Mouse (Mus musculus) liver, embryonic 16.5 days (tissue): ENCODE measurements around the gene Cdh24. TPM values are rescaled to one million over a fixed set of nuclear protein-coding genes. Genes with fewer than 3 reads are reported as not detected.
A peak's percentile ranks its signal among the peaks of the same experiment; 100 is the strongest.

Experiments
- ATAC-seq: fragments of 200-750 bp; cut with Nextera tagmentation; 2 replicates; pipeline ENCODE4 v1.8.0; 2017; ENCODE audit warnings: low read depth, mild to moderate bottlenecking, moderate number of reproducible peaks, moderate library complexity
- H3K27ac ChIP-seq: fragments of 300-500 bp; sonication (generic); 2 replicates; pipeline ENCODE4 v1.5.1; 2014; ENCODE audit warnings: mild to moderate bottlenecking, low read length
- H3K27me3 ChIP-seq: fragments of 300-500 bp; sonication (generic); 2 replicates; pipeline ENCODE4 v1.6.1; 2014; ENCODE audit warnings: low read depth, low read length, mixed read lengths; ENCODE audit not compliant: control insufficient read depth, insufficient read depth
- H3K36me3 ChIP-seq: fragments of 300-500 bp; sonication (generic); 2 replicates; pipeline ENCODE4 v1.6.1; 2014; ENCODE audit warnings: mild to moderate bottlenecking; ENCODE audit not compliant: control insufficient read depth, insufficient read depth
- H3K4me1 ChIP-seq: fragments of 300-500 bp; sonication (generic); 2 replicates; pipeline ENCODE4 v1.6.1; 2014; ENCODE audit warnings: low read depth, low read length, mixed read lengths; ENCODE audit not compliant: control insufficient read depth
- H3K4me2 ChIP-seq: fragments of 300-500 bp; sonication (generic); 2 replicates; pipeline ENCODE4 v1.6.1; 2014; ENCODE audit warnings: low read depth, low read length, mixed read lengths
- H3K4me3 ChIP-seq: fragments of 300-500 bp; sonication (generic); 2 replicates; pipeline ENCODE4 v1.5.1; 2014; ENCODE audit warnings: low read depth, mild to moderate bottlenecking, low read length
- H3K9ac ChIP-seq: fragments of 300-500 bp; sonication (generic); 2 replicates; pipeline ENCODE4 v1.6.1; 2014; ENCODE audit warnings: low read depth, low read length
- H3K9me3 ChIP-seq: fragments of 300-500 bp; sonication (generic); replicated peaks from 2 replicates; pipeline ENCODE4 v1.6.1; 2016; ENCODE audit warnings: low read length; ENCODE audit not compliant: control insufficient read depth
- WGBS: fragments of 180-500 bp; shearing (Covaris S2); extraction: QIAGEN DNeasy Blood & Tissue Kit; methylation state at CpG from one replicate; pipeline ENCODE4 v1.1.7; 2014; ENCODE audit not compliant: insufficient replicate concordance; 5-methylcytosine and 5-hydroxymethylcytosine counted together
- microRNA counts: library from miRNA; unstranded; fragments of <30 nt; microRNA quantifications from one replicate; lab custom pipeline; 2016
- microRNA-seq: library from miRNA; unstranded; fragments of <30 nt; microRNA quantifications from one replicate; pipeline ENCODE4, GENCODE M21; 2016
- polyA plus RNA-seq: library from polyadenylated mRNA; unstranded; fragments of >200 nt; fragmentation: Nextera tagmentation; extraction: Ambion mirVana; gene quantifications from 2 replicates; pipeline ENCODE4 v1.2.1, GENCODE M21; 2015

The Cdh24 gene
- polyA plus RNA-seq, 1 experiment from 2014 or later = 0.25 TPM

DNA sequence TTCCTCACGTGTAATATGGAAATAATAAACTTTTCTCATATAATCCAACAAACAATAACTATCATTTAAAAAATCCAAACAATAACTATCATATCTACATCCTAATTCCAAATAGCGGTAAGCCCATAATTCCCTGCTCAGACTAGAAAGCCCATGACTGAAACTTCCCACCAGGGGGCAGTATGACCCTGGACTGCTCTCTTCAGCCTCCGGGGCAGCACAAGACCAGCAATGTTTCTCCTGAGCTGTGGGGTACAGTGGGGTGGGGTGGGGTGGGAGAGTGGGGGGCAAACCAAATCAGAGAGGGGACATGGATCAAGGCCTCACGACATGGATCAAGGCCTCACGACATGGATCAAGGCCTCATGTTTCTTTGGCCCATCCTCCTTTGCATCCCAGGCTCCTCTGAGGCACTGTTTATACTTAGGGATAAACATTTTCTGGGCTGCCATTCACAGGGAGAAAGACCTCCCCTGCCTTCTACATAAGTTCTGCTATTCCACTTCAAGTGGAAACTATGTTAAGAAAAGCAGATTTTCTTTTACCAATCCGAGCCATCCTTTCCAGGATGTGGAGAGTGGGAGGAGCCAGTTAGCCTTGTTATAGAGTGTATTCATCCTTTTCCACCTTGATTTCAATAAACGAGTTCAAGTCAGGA lies 57.4 kb downstream of the Cdh24 start:
- Histone ChIP-seq H3K9ac (no peak overlapping the region), H3K27me3 (no peaks in the 10 kb centered on the region; the same call in 1 of the 2 replicates), H3K4me1 (peaks cover 5% of the 10 kb centered on the region), H3K27ac (no peak overlapping the region), H3K36me3 (no peaks in the 10 kb centered on the region), H3K9me3 (no peaks in the 10 kb centered on the region), H3K4me2 (no peak overlapping the region), H3K4me3 (no peak overlapping the region)
- 43% methylated on average over 7 of the region's 7 CpGs for WGBS
- no peak for ATAC-seq

DNA sequence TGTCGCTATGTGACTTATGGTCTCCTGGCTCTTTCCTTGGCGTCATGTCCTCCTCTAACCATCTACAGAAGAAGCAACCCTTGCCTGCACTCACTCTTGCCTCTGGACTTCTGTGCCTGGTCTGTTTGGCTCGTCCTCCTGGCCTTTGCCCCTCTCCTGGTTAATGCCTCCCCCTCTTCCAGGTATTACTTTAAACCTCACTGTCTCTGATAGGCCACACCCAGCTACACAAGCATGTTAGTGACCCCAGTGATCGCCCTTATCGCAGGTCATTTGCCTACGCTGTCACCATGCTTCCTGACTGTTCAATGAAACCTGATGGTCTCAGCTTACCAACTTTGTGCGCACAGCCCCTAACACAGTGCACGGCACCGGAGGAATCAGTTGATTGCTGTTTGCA lies 58.6 kb downstream of the Cdh24 start:
- no peak overlapping the region for H3K9ac ChIP-seq
- peaks cover 10% of the 10 kb centered on the region for H3K27me3 ChIP-seq
- WGBS = 68% methylated on average over 9 of the region's 9 CpGs
- H3K4me2 ChIP-seq = no peak overlapping the region
- H3K9me3 ChIP-seq = no peaks in the 10 kb centered on the region
- ATAC-seq = peak; percentile 82
- no peak overlapping the region for H3K4me3 ChIP-seq
- no peak overlapping the region for H3K27ac ChIP-seq
- no peaks in the 10 kb centered on the region for H3K36me3 ChIP-seq
- peaks cover 5% of the 10 kb centered on the region for H3K4me1 ChIP-seq

MicroRNAs encoded within 50 kb of the gene (microRNA counts, 519-probe panel; counts per million panel counts)
- microRNA mmu-miR-686 (lab: Ali Mortazavi, UCI) = 60.7 counts per million

Small RNA genes within 50 kb of the gene (microRNA-seq; reads per million reads assigned to microRNA genes)
- not detected for gene Mir686
- gene Mir6948 = not detected

Other genes with a start within 250 kb of the Cdh24 start
- gene Slc7a7, start 223.6 kb downstream of the Cdh24 start, polyA plus RNA-seq = 9.5 and 10.5 TPM in 2 replicates
- gene Mrpl52, start 214.5 kb downstream of the Cdh24 start, polyA plus RNA-seq = 161 and 178 TPM in 2 replicates
- 22.9 and 25.3 TPM in 2 replicates for gene Mmp14, start 209.8 kb downstream of the Cdh24 start, polyA plus RNA-seq
- gene Lrp10, start 177.2 kb downstream of the Cdh24 start, polyA plus RNA-seq = 17.9 and 19.3 TPM in 2 replicates
- 0.09 and 0.34 TPM in 2 replicates for gene Rem2, start 165.3 kb downstream of the Cdh24 start, polyA plus RNA-seq
- 20.6 and 21.6 TPM in 2 replicates for gene Prmt5, start 123.8 kb downstream of the Cdh24 start, polyA plus RNA-seq
- gene Haus4, start 86.7 kb downstream of the Cdh24 start, polyA plus RNA-seq = 31.5 and 32.2 TPM in 2 replicates
- 5.0 and 6.1 TPM in 2 replicates for gene Ajuba, start 63.8 kb downstream of the Cdh24 start, polyA plus RNA-seq
- gene 4931414P19Rik, start 35.4 kb downstream of the Cdh24 start, polyA plus RNA-seq = 2.3 and 2.5 TPM in 2 replicates
- 173 and 183 TPM in 2 replicates for gene Psmb5, start 23.3 kb downstream of the Cdh24 start, polyA plus RNA-seq
- gene Psmb11, start 19.9 kb downstream of the Cdh24 start, polyA plus RNA-seq = not detected in 2 replicates
- gene Gm17606, start 412 bp downstream of the Cdh24 start, polyA plus RNA-seq = not detected in 2 replicates
- gene 1700123O20Rik, start 44.9 kb upstream of the Cdh24 start, polyA plus RNA-seq = 40.2 and 42.6 TPM in 2 replicates
- gene Acin1, start 45.6 kb upstream of the Cdh24 start, polyA plus RNA-seq = 43.5 and 45.1 TPM in 2 replicates
- gene Gm29776, start 57.5 kb upstream of the Cdh24 start, polyA plus RNA-seq = 0.05 and 0.06 TPM in 2 replicates
- gene Cebpe, start 70.8 kb upstream of the Cdh24 start, polyA plus RNA-seq = 10.4 and 11.7 TPM in 2 replicates
- gene Slc7a8, start 140.6 kb upstream of the Cdh24 start, polyA plus RNA-seq = 3.0 and 4.9 TPM in 2 replicates
- not detected in 2 replicates for gene Rnf212b, start 172.8 kb upstream of the Cdh24 start, polyA plus RNA-seq
- gene Homez, start 229.6 kb upstream of the Cdh24 start, polyA plus RNA-seq = 2.4 and 2.7 TPM in 2 replicates
- 0.51 and 0.55 TPM in 2 replicates for gene Ppp1r3e, start 236.2 kb upstream of the Cdh24 start, polyA plus RNA-seq
- gene Bcl2l2, start 242.0 kb upstream of the Cdh24 start, polyA plus RNA-seq = 0.42 and 0.69 TPM in 2 replicates
- gene Gm20521, start 242.1 kb upstream of the Cdh24 start, polyA plus RNA-seq = 0.11 TPM in 1 of 2 replicates, not detected in the other